Mouse (Mus musculus): ENCODE measurements around the gene Mef2a.
A peak's percentile ranks its signal among the peaks of the same experiment; 100 is the strongest.

The Mef2a gene

DNA sequence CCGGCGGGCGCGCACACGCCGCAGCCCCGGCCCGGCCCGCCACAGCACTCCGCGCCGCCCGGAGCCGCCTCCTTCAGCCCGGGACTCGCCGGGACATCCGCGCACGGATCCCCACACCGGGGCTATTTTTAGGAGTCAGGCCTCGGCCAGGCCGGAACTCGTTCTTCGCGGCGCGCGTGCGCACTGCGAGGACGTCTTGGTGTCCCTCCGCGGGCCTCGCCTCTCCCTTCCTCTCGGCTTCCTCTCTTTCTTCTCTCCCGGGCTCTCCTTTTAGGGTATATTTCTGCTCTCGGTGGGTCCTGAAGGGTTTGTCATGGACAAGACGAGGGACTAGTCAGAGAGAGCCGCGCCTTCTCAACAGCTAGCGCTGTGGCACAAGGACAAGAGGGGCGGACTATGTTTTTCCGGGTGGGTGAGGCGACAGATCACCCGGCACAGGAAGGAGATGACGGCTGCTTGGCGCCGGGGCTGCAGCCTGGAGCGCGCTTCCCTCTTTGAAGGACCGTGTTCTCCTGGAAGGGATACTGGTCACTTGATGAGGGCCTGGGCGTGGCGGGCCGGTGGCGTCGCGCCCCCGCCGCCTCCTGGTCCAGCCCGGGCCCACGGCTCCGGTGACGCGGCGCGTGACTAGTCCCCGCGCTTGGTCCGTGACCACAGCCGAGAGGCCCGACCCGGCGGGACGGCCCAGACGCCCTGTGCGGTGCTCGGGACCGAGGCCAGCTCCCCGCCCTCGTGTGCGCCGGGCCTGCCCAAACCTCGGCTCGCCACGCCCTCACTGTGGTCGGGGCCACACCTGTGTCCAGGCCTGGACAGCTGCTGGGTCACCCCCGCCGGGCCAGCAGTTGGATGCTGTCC is at the start of gene Mef2a:
Mef2a (minus strand) TSS at position 130 of the 855 bp plus-strand sequence.
- peak; percentile 89 for DNase-seq (ENCODE audit: low read depth, low spot score)

DNA sequence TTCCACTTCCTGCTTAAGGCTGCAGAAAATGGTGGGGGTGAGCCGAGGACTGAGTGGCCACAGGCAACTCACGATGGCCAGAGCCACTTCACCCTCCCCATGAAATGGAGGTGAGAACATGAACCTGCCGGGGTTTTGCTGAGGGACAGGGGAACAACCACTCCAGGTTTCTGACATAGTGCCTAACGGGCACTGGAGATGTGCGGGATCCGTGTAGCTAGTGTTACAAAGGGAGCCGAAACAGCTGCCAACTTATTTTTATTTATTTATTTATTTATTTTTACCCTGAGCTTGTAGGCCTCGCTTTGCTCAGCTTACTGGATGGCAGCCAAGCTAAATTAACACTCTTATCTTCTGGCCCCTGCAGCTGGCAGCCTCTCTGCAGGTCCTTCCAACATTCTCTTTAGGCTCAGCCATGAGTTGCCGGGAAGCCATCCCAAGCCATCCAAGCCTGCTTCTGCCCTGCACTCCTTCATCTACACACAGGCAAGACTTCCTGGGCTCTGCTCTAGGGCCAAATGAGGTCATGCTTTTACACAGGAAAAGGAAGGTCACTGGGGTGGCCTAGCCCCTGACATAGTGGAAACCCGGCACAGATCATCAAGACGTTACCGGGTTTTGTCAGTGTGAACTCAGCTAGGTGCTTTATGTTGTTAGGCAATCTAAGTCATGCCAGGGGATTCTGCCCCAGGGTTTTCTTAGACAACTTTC is 49.0 kb upstream of the Mef2a start:
- no peak for DNase-seq (ENCODE audit: low read depth, low spot score)

DNA sequence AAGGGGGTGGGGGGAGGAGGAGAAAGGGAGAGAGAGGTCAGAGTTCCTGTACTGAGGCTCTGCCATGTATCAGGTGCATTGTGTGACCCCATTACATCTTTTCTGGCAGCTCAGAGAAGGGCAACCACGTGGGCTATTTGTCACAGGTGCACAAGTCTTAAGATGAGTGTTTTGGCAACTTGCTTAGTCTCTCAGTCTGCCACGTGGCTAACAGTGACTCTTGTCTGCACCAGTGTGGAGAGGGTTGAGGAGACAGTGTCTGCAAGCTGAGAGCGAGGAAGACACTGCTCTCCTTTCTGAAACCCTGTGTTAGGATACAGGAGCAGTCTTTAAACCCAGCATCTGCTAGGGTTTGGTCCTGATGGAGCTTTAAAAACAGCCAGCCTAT is 48.4 kb upstream of the Mef2a start:
- DNase-seq (ENCODE audit: low read depth, low spot score) = no peak

DNA sequence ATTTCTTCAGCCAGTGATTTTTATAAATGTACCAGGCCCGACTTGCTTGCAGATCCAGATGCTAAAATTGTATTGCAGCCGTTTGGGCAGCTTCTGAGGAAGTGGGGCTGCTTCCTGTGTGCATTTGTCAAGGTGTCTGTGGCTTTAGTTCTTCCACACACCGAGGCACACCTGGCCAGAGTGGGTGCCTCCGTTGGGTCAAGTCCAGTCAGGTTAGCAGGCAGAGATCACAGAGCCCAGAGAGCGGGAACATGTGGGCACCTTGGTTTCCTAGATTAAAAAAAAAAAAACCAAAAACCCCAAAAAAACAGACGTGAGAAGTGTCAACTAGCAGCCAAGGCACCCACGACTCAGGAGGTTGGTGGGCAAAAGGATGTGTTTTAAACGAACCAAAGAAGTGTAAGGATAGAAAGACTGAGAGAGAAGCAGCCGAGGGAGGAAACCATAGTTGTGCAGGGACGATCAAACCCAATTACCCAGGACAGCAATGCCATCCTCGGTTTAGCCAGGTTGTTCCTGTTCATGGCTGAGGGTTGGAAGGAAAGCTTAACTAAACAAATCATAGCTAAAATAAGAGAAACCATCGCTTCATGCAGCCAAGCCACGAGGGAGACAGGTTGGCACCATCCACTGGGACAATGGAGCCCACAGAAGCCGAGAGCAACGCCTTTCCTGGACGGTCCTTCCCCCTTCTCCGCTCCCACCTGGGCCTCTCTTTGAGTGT is 47.1 kb upstream of the Mef2a start:
- no peak for DNase-seq (ENCODE audit: low read depth, low spot score)

DNA sequence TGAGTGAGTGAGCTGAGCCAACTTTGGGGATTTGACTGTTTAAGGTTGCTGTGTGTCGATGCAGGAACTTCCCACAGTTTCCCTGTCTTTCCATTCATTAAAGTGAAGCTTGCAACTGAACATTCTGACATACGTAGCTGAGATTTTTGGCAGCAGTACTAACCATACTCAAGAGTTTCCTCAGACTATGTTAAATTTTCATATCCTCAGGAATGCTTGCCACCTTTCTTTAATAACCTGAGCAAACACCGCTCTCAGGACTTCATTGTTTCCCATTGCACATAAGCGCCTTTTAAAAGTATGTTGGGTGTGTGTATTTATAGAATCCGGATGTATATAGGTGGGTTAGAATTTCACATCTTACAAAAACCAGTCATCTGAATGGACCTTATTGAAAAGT is 45.5 kb upstream of the Mef2a start:
- no peak for DNase-seq (ENCODE audit: low read depth, low spot score)

DNA sequence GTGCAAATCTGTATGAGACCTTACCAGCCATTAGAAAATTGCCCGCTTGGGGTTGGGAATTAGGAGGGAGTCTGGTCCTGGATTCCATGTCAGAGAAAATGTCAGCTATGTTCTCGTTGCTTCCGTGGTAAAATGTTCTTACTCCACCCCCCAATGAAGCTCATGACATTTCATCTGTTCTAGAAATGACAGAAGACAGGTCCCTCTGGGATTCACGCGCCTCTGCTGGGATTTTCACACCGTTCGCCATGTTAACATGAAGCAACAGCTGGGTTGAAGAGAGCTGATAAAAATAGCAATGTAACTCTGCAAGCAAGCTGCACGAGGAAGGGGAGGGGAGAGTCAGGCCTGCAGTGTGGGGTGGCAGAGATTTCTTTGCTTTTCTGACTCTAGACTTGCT is 42.1 kb upstream of the Mef2a start:
- DNase-seq (ENCODE audit: low read depth, low spot score) = no peak

DNA sequence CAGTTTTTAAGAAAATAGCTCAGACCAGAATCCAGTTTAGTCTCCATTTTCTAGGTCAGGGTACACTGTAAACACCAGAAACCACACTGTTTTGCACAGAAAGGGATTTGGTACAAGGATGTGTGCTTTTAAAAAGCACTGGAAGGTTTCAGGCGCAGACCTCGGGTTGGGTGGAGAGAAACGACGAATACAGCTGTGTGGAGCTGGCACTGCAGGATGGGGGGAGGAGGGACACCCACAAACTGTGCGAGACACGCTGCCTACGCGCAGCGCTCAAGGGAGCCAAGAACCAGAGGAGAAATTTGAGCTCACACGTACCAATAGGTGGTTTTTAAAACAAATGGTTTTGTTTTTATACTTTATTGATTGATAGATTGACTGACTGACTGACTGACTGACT is 40.0 kb upstream of the Mef2a start:
- no peak for DNase-seq (ENCODE audit: low read depth, low spot score)

DNA sequence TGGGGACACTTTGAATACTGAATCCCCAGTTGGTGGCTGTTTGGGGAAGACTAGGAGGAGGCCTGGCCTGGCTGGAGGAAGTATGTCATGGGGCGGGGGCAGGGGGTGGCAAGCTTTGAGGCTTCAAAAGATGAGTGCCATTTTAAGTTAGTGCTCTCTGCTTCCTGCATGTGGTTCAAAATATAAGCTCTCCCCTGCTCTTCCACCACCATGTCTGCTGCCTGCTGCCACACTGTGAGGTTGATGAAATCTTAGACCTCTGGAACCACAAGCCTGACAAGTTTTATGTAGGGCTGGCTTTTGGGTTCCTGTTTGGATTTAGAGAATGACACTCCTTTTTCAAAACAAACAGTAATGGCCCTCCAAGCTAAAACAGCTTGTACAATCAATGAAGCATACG is 34.4 kb upstream of the Mef2a start:
- no peak for DNase-seq (ENCODE audit: low read depth, low spot score)

DNA sequence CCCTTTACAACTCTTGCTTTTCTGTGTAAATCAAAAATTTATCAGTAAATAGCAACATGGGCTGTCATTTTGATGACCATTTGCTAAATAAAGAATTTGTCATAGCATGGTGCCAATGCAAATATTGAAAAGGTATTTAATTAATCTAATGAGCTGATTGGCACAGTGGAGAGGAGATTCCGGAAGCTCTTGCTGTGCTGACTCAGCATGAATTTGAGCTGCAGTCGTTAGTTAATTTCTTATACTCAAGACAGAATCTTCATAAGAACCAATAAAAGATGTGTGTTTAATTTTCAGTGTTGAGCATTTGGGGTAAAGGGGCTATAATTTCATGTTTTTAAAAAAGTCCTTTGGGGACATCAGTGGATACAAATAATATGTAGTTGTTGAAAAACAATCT is 31.5 kb upstream of the Mef2a start:
- DNase-seq (ENCODE audit: low read depth, low spot score) = no peak

DNA sequence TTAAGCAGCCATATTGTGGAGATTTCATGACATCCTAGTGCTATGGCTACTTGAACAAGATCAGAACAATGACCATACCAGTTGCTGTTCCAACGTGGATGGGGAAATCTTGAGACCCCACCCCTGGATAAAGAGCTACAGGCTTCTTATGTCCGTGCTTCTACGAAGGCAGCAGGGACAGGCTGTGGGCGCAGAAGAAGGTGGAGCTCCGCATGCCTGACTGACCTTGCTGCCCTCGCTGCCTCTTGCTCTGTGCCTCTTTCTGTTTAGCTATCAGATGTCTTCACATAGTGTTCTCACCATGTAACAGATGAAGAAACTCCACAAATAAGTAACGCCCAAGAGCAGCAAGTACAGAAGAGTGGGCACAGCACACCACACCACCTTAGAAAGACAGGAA is 29.7 kb upstream of the Mef2a start:
- no peak for DNase-seq (ENCODE audit: low read depth, low spot score)

DNA sequence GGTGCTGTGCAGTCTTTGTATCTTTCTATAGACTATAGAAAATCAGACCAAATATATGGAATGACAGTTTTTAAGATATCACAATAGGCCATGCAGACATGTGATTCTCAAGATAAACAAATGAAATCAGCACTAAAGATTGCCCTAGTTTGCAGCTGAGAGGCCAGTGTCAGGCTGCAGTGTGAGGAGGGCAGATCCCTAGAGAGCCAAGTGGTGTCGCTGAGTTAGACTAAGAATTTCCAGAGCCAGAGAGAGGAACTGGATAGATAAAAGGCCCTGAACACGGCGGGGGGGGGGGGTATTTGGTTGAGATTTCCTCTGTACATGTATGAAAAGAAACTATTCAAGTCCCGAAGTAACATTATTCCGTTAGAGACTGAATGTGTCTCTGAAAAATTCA is 28.7 kb upstream of the Mef2a start:
- no peak for DNase-seq (ENCODE audit: low read depth, low spot score)

DNA sequence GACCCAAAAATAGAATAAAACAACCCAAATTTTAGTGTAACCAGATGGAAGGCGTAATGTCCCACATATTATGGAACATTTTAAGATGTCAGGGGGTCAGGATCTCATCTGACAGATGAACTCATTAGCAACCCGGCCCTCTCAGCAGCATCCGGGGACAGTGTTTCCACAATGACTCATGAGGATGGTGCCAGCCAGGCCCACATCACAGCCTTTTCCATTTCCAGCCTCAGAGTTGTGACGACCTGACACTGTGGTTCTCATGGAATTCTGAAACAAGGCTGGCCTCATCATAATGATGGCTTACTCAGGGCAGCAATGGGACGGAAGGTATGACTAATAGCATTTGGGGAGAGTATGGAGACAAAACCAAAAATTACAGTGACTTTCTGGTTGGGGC is 18.1 kb upstream of the Mef2a start:
- DNase-seq (ENCODE audit: low read depth, low spot score) = no peak

DNA sequence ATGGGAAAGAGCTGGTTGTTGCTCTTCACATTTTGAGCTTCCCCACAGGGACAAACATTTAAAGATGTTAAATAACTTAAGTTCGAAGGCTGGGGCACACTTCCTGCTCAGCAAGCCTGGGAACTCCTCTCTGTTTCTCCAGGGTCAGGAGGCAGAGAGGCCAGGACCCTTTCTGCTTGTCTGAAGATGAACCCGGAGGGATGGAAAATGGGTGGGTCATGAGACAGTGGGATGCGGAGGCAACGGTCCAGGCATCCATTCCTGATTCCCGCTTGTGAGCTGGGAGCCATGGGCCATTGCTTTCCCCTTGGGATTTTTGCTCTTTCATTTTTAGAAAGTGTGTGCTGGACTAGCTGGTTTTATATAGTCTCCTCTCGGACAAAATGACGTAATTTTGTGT is 17.4 kb upstream of the Mef2a start:
- DNase-seq (ENCODE audit: low read depth, low spot score) = no peak

DNA sequence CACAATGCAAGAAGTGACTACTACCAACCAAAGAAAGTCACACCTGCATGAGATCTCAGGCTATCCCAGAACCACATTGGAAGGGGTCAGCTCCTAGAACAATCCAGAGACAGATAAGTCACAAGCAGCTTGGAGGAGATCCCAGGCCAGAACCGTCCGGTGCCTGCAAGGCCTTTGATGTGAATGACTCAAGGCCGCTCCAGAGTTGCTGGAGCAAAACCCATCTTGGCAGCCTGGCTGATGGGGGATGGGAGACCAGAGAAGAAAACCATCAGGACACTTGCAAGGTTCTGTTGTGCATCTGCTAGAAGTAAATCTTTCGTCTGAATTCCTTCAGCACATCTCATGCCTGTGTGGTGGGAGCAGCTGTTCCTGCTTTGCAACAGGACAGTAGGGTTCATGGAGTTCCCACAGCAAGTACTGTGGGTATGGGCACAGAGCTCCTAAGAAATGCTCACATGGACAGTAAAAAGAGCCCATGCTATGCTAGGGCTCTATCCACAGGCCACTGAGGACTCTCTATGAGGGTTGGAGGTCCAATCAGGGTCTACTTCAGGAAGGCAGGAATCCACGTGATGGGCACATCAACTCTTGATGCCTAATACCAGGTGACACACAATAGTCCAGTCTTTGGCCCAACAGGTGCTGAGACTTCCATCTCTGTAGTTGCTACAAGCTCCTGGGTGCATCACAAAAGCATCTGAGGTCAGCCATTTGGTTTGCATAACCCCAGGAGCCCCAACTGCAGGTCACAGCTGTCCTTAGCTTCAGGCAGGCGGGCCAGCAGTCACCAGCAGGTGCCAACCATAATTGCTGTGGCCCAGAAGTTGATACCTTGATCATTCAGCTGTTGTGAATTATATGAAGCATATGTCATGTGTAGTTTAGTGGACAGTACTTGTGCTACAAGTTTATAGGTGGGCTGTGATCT is 12.5 kb upstream of the Mef2a start:
- DNase-seq (ENCODE audit: low read depth, low spot score) = no peak

DNA sequence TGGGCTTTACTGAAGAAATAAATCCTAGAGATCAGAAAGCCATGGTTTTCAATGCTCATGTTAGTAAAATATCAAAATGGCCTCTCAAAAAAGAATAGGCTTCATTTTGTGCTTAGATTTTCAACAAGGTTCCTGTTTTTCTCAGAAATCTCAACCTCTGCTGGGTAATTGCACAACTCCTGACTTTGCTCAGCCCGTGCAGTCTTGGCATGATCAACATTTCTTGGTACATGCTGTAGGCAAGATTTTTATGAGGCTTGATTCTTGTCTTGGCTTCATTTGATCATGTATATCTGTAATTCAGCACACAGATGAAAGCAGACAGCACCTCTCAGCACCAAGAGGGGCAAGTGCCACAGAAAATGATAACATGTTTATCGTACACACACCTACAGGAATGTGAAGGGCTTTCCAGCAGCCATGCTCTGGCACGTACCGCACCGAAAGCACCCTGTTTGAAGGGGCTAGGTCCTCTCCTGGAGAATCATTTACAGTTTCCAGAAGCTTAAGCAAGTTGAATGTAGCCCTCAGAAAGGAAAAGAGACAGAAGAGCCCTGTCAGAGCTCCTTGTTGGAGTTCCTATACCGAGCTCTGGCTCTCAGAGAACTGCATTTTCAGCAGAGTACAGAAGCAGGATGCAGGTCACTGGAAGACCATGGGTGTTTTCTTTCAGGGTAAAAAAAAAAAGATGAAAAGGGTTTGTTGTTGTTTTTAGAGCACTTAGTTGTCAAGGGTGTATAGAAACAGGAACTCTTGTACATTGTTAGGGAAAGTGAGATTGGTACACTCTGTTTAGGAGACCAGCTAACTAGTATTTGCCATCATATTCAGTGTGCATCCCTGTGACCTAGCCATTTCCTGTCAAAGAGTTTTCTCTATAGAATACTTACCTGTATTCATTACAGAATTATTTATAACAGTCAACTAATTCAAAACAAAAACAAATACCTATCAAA is 7.8 kb upstream of the Mef2a start:
- DNase-seq (ENCODE audit: low read depth, low spot score) = no peak

DNA sequence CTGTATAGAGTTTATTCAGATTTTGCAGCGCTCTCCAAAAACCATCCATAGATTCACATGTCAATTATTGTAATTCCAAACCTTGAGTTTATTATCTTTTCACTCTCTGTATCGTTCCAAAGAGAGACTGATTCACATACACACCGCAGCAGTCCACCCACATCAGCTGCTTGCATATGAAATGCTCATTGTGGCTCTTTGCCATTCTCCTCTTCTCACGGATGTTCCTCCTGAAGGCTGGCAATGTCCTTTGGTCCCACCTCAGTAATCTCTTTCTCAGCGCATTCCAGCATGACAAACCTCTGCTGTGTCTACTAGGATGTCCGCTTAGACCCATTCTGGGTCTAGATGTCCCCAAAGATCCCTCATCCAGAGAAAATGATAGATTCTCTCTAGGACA is 4.1 kb upstream of the Mef2a start:
- no peak for DNase-seq (ENCODE audit: low read depth, low spot score)

DNA sequence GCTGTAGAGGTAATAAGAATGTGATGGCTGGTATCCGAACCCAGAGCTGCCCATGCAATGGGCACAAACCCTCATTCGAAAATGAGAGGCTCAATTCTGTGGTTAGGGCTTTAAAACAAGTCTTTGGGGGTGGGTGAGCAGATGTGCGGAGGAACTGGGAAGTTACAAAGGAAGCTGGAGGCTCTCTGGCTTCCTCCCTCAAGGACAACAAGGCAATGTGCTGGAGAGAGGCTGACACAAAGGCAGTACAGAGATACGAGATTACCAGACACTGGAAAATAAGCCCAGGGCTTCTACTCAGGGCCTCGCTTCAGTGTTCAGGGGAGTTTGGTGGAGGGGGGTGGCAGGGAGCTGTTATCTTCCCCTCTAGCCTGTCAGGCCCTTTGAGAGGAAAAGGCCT is 1.3 kb upstream of the Mef2a start:
- DNase-seq (ENCODE audit: low read depth, low spot score) = no peak

DNA sequence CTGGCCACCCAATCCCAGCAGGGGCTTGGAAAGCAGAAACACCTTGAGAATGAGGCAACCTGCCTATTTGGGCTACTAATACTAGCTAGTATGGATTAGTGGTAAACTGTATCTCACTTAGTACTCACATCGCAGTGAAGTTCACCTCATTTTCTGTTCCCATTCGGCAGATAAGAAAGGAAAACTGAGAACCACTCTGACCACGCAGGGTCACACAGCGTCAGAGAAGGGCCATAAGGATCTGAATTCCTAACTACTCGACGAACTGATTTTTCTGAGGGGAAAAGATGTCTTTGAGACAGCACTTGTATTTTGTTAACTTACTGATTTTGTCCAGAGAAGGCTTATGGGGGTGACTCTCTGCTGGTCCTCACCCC is 914 bp upstream of the Mef2a start:
- DNase-seq (ENCODE audit: low read depth, low spot score) = no peak

DNA sequence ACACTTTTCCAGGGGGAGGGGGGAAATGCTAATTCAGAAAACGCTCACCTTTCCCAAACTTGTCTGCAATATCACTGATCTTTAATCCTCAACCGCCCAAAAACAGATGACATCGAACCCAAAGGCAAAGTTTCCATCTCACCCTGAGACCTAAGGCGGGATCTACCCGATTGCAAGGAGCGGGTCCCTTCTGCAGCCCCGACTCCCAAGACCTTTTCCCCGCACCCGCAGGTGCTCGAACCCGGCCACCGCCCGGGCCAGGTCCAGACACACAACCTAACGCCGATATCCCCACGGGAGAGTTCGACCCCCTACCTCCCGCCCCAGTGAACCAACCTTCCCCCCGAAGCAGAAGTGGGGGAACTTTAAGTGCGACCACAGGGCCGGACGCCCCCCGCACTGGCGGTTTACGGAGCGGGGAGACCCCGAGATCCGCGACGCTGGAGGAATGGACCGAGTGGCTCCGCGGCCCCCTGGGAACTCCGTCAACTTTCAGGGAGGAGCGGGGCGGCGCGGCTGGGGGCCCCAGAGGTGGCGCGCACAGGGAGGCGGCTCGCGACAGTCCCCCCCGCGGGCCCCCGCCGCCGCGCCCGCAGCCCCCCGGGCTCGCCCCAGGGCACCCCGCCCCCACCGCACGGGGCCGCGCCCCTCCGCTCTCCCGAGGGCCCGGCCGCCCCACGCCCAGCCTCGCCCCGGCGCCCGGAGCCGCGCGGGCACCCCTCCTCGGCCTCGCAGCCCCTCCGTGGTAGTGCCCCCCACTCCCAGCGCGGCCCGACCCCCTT is 576 bp downstream of the Mef2a start:
- DNase-seq (ENCODE audit: low read depth, low spot score) = peak; percentile 8

All from ES-CJ7 (cell line).